21 mouse cellular contexts compared by ENCODE assay signal in genomic region chr15:56346111-56346510, GRCm38 (mm10).
DNase-seq lines count a peak whose midpoint lies in the region; TF ChIP-seq lines count a peak whose summit lies in the region.
"Had no signal": no experiment of that assay in that cellular context is flagged by ENCODE, and none has a peak within 500 bp of the region (broad histone marks: within the 10 kb centered on the region; RNA-seq: fewer than 3 reads in every experiment).

No protein-coding gene starts in this region.

- 45% methylated on average over 2 of the region's 2 CpGs for WGBS in limb, embryonic 10.5 days
- WGBS in hindbrain, embryonic 10.5 days: 68% methylated on average over 2 of the region's 2 CpGs

- H3K36me3 ChIP-seq in C2C12 (ENCODE audit: control insufficient read depth, insufficient read depth): no peaks in the 10 kb centered on the region
- H3K36me3 ChIP-seq in limb, embryonic 10.5 days: no peaks in the 10 kb centered on the region
- no peaks in the 10 kb centered on the region for H3K36me3 ChIP-seq in hindbrain, embryonic 10.5 days
- H3K36me3 ChIP-seq: embryonic facial prominence, embryonic 13.5 days; forebrain, embryonic 12.5 days; hindbrain, embryonic 13.5 days; limb, embryonic 13.5 days; midbrain, embryonic 12.5 days had no signal

- no peaks in the 10 kb centered on the region for H3K79me3 ChIP-seq in C2C12 (ENCODE audit: low read depth)

- no peaks in the 10 kb centered on the region for H3K9me3 ChIP-seq in limb, embryonic 10.5 days (replicated peaks)
- H3K9me3 ChIP-seq in hindbrain, embryonic 10.5 days: no peaks in the 10 kb centered on the region
- H3K9me3 ChIP-seq: embryonic facial prominence, embryonic 13.5 days; forebrain, embryonic 12.5 days; hindbrain, embryonic 13.5 days; limb, embryonic 13.5 days; megakaryocyte, embryonic 14.5 days; midbrain, embryonic 12.5 days had no signal

- H3K4me3 ChIP-seq in gastrocnemius, adult 2 months: no peak overlapping the region
- no peak overlapping the region for H3K4me3 ChIP-seq in C2C12 (ENCODE audit: insufficient read depth, poor library complexity, severe bottlenecking)
- H3K4me3 ChIP-seq in limb, embryonic 10.5 days: no peak overlapping the region
- no peak overlapping the region for H3K4me3 ChIP-seq in hindbrain, embryonic 10.5 days
- H3K4me3 ChIP-seq: embryonic facial prominence, embryonic 13.5 days; forebrain, embryonic 12.5 days; hindbrain, embryonic 13.5 days; limb, embryonic 13.5 days; megakaryocyte, embryonic 14.5 days; midbrain, embryonic 12.5 days had no signal

- H3K27me3 ChIP-seq in C2C12 (ENCODE audit: control insufficient read depth, insufficient read depth, insufficient read length): no peaks in the 10 kb centered on the region
- no peaks in the 10 kb centered on the region for H3K27me3 ChIP-seq in limb, embryonic 10.5 days (ENCODE audit: low read depth, poor library complexity, severe bottlenecking)
- no peaks in the 10 kb centered on the region for H3K27me3 ChIP-seq in hindbrain, embryonic 10.5 days (ENCODE audit: insufficient read depth, poor library complexity, severe bottlenecking)
- H3K27me3 ChIP-seq: embryonic facial prominence, embryonic 13.5 days; forebrain, embryonic 12.5 days; hindbrain, embryonic 13.5 days; limb, embryonic 13.5 days; megakaryocyte, embryonic 14.5 days; midbrain, embryonic 12.5 days had no signal

- H3K79me2 ChIP-seq in C2C12 (ENCODE audit: control insufficient read depth, insufficient read depth): no peaks in the 10 kb centered on the region

- peaks cover 18% of the 10 kb centered on the region for H3K4me1 ChIP-seq in limb, embryonic 10.5 days
- peaks cover 3% of the 10 kb centered on the region; the same call in 1 of the 2 replicates for H3K4me1 ChIP-seq in hindbrain, embryonic 10.5 days (replicated peaks)
- H3K4me1 ChIP-seq: hindbrain, embryonic 13.5 days; limb, embryonic 13.5 days; megakaryocyte, embryonic 14.5 days had no signal

- intact Hi-C loops in gastrocnemius, adult 2 months (cut with DNase I): no loop called here

- H3ac ChIP-seq in C2C12 (ENCODE audit: control insufficient read depth, insufficient read length, low read depth): no peak overlapping the region

- H3K27ac ChIP-seq in gastrocnemius, adult 2 months: no peak overlapping the region
- H3K27ac ChIP-seq in limb, embryonic 10.5 days: peak overlapping the region; percentile 19; the same call in 1 of the 2 replicates
- H3K27ac ChIP-seq in hindbrain, embryonic 10.5 days: no peak overlapping the region
- H3K27ac ChIP-seq: embryonic facial prominence, embryonic 13.5 days; forebrain, embryonic 12.5 days; hindbrain, embryonic 13.5 days; limb, embryonic 13.5 days; midbrain, embryonic 12.5 days had no signal

- no peak for TF ChIP-seq CTCF in gastrocnemius, adult 2 months (IDR thresholded peaks at IDR 0.05)
- TF ChIP-seq CTCF in C2C12 (IDR thresholded peaks at IDR 0.05; ENCODE audit: control insufficient read depth, insufficient read depth, insufficient read length): no peak

- peak; percentile 16 for DNase-seq in gastrocnemius, adult 18-20 months (ENCODE audit: low spot score)
- no peak for DNase-seq in gastrocnemius, adult 2 months
- peak; percentile 42 for DNase-seq in kidney, postnatal 10 days
- no peak for DNase-seq in kidney, postnatal 36 days
- DNase-seq in limb, embryonic 10.5 days (ENCODE audit: low spot score): no peak
- DNase-seq in hindbrain, embryonic 10.5 days (ENCODE audit: low spot score): no peak
- no peak for DNase-seq in MN1 (ENCODE audit: low spot score)
- DNase-seq: adrenal gland, postnatal 14 days; cerebellum, adult 11-12 months; cerebellum, adult 9-11 months; embryo, embryonic 11 days; gastrocnemius, postnatal 25 days; kidney, adult 9 months; lung, postnatal 4 days had no signal

TF ChIP-seq in C2C12, 6 proteins besides CTCF, POLR2A, EP300 and RAD21:
- TF ChIP-seq MAX (IDR thresholded peaks at IDR 0.05) (peak; percentile 57), FOSL1 (IDR thresholded peaks at IDR 0.05; ENCODE audit: insufficient read depth, low read length, poor library complexity, severe bottlenecking) (peak; percentile 42), MYOD1 (IDR thresholded peaks at IDR 0.05; ENCODE audit: control insufficient read depth, insufficient read length, low read depth) (no peak)

Comparison
In these comparisons a context has a peak if more than half of its experiments do, and no peak if none do; other contexts are left out.
1. DNase-seq: peak in gastrocnemius, adult 18-20 months (single experiment) and kidney, postnatal 10 days (single experiment); none in gastrocnemius, adult 2 months (single experiment), kidney, postnatal 36 days (0 of 2), limb, embryonic 10.5 days (single experiment), hindbrain, embryonic 10.5 days (single experiment) and MN1 (single experiment).